Mouse (Mus musculus): Measurements from ENCODE around the gene Mfsd4a. TPM values are rescaled to one million over a fixed set of nuclear protein-coding genes. Genes with fewer than 3 reads are reported as not detected.

Gene Mfsd4a
- polyA plus RNA-seq, 1 experiment from 2014 or later: 8.1 TPM

DNA sequence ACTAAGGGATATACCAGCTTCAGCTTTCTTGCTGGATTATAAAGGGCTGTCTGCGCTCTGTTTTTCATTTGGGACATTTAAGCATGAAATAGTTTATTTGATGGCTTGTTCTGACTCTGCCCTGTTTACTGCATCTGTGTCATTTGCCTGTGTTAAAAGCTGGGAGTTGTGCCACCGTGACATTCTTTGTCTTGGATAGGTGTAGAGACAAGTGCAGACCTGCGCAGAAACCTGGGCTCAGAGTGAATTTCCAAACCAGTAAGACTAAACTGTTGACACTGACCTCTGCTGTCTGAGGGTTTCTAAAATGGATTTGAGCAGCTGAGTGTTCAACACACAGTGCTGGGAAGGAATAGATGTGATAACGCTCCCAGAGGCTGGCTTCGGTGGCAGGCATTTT lies 39.9 kb downstream of the Mfsd4a start:
- H3K9me3 ChIP-seq (replicated peaks; ENCODE audit: control insufficient read depth, low read length): no peaks in the 10 kb centered on the region
- ATAC-seq (replicated peaks; ENCODE audit: insufficient number of reproducible peaks, low FRiP score, low TSS enrichment, low read depth) (no peak), DNase-seq (ENCODE audit: low spot score) (no peak)
- H3K4me3 ChIP-seq (ENCODE audit: low read depth, low read length): no peak overlapping the region
- H3K27ac ChIP-seq (replicated peaks; ENCODE audit: low read depth, low read length): no peak overlapping the region
- peaks cover 2% of the 10 kb centered on the region; the same call in 1 of the 2 replicates for H3K36me3 ChIP-seq (replicated peaks; ENCODE audit: control insufficient read depth, insufficient read depth, low read depth, low read length)
- no peaks in the 10 kb centered on the region for H3K4me1 ChIP-seq (ENCODE audit: control insufficient read depth, insufficient read depth, low read length)
- H3K4me2 ChIP-seq (ENCODE audit: low read depth, low read length): no peak overlapping the region
- no peak overlapping the region for H3K9ac ChIP-seq (replicated peaks; ENCODE audit: low read length)
- 91% methylated on average over 5 of the region's 5 CpGs for WGBS
- H3K27me3 ChIP-seq (ENCODE audit: control insufficient read depth, insufficient read depth, low read length): no peaks in the 10 kb centered on the region

DNA sequence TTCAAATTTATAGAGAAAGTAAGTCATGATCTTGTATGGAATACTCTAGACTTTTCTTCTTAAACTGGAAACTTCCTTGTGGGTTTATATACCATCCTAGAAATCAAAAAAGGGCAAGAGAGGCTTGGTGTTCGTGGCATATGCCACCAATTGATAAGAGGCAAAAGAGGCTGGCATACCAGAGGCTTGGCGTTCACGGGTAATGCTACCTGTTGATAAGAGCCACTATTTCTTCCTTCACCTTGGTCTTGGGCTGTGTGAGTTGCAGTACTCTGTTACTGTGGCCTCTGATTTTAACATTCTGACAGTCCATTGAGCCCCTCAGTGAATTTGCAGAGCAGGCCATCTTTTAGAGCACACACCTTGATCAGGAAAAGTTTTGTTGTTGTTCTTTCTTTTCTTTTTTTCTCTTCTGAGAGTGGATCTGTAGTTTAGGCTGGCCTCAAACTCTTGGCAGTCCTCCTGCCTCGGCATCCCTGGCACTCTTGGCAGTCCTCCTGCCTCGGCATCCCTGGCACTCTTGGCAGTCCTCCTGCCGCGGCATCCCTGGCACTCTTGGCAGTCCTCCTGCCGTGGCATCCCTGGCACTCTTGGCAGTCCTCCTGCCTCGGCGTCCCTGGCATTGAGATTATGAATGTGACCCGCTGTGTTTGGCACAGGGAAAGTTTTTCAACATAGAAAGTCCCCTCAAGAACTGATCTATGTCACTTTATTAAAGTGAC lies 40.8 kb downstream of the Mfsd4a start:
- H3K9me3 ChIP-seq (replicated peaks; ENCODE audit: control insufficient read depth, low read length): no peaks in the 10 kb centered on the region
- no peak for ATAC-seq (replicated peaks; ENCODE audit: insufficient number of reproducible peaks, low FRiP score, low TSS enrichment, low read depth)
- WGBS: 93% methylated on average over 11 of the region's 11 CpGs
- DNase-seq (ENCODE audit: low spot score): no peak
- H3K4me1 ChIP-seq (ENCODE audit: control insufficient read depth, insufficient read depth, low read length): no peaks in the 10 kb centered on the region
- H3K4me2 ChIP-seq (ENCODE audit: low read depth, low read length): no peak overlapping the region
- no peak overlapping the region for H3K4me3 ChIP-seq (ENCODE audit: low read depth, low read length)
- peaks cover 3% of the 10 kb centered on the region; the same call in 1 of the 2 replicates for H3K36me3 ChIP-seq (replicated peaks; ENCODE audit: control insufficient read depth, insufficient read depth, low read depth, low read length)
- no peak overlapping the region for H3K9ac ChIP-seq (replicated peaks; ENCODE audit: low read length)
- no peaks in the 10 kb centered on the region for H3K27me3 ChIP-seq (ENCODE audit: control insufficient read depth, insufficient read depth, low read length)
- H3K27ac ChIP-seq (replicated peaks; ENCODE audit: low read depth, low read length): no peak overlapping the region

DNA sequence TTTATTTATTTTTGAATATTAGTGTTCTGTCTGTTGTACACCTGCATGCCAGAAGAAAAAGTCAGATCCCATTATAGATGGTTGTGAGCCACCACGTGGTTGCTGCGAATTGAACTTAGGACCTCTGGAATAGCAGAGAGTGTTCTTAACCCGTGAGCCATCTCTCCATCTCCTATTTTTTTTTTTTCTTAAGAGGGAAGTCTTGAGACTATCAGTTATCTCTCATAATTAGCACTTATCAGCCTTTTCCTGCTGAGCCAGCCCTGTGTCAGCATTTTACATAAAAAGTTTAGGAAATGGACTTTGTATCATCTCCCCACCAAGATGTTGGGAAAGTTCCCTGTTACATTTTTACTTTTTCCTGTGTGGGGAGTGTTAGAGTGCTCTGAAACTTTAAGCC lies 45.8 kb downstream of the Mfsd4a start:
- peaks cover 7% of the 10 kb centered on the region for H3K36me3 ChIP-seq (replicated peaks; ENCODE audit: control insufficient read depth, insufficient read depth, low read depth, low read length)

DNA sequence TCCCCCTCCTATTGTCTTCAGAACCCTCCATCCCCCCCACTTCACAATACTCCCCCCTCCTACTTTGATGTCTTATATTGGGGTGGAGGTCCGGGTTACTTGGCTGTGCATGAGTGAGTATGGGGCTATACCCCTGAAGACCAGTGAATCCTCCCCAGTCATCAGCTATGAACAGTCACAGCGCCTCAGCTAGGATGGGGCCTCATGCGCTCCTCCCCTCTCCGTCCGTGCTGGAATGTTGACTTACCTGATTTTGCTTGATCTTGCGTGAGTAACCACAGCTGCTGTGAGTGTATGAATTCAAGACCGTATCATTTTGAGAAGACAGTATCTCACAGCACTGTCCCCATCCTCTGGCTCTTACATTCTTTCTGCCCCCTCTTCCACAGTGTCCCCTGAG lies 48.0 kb downstream of the Mfsd4a start:
- DNase-seq (ENCODE audit: low spot score): no peak
- H3K27ac ChIP-seq (replicated peaks; ENCODE audit: low read depth, low read length): no peak overlapping the region
- H3K9me3 ChIP-seq (replicated peaks; ENCODE audit: control insufficient read depth, low read length): no peaks in the 10 kb centered on the region
- no peaks in the 10 kb centered on the region for H3K27me3 ChIP-seq (ENCODE audit: control insufficient read depth, insufficient read depth, low read length)
- no peak overlapping the region for H3K4me3 ChIP-seq (ENCODE audit: low read depth, low read length)
- no peak overlapping the region for H3K4me2 ChIP-seq (ENCODE audit: low read depth, low read length)
- H3K9ac ChIP-seq (replicated peaks; ENCODE audit: low read length): no peak overlapping the region
- H3K36me3 ChIP-seq (replicated peaks; ENCODE audit: control insufficient read depth, insufficient read depth, low read depth, low read length): peaks cover 7% of the 10 kb centered on the region
- WGBS: 91% methylated on average over 7 of the region's 7 CpGs
- H3K4me1 ChIP-seq (ENCODE audit: control insufficient read depth, insufficient read depth, low read length): no peaks in the 10 kb centered on the region
- no peak for ATAC-seq (replicated peaks; ENCODE audit: insufficient number of reproducible peaks, low FRiP score, low TSS enrichment, low read depth)

More for the DNA sequence above, 45.8 kb downstream of the Mfsd4a start:
- Histone ChIP-seq H3K9me3 (replicated peaks; ENCODE audit: control insufficient read depth, low read length) (no peaks in the 10 kb centered on the region), H3K4me1 (ENCODE audit: control insufficient read depth, insufficient read depth, low read length) (no peaks in the 10 kb centered on the region), H3K27me3 (ENCODE audit: control insufficient read depth, insufficient read depth, low read length) (no peaks in the 10 kb centered on the region), H3K4me2 (ENCODE audit: low read depth, low read length) (no peak overlapping the region), H3K4me3 (ENCODE audit: low read depth, low read length) (no peak overlapping the region), H3K27ac (replicated peaks; ENCODE audit: low read depth, low read length) (no peak overlapping the region), H3K9ac (replicated peaks; ENCODE audit: low read length) (no peak overlapping the region)
- 87% methylated on average over 3 of the region's 3 CpGs for WGBS
- no peak for DNase-seq (ENCODE audit: low spot score)
- ATAC-seq (replicated peaks; ENCODE audit: insufficient number of reproducible peaks, low FRiP score, low TSS enrichment, low read depth): no peak

DNA sequence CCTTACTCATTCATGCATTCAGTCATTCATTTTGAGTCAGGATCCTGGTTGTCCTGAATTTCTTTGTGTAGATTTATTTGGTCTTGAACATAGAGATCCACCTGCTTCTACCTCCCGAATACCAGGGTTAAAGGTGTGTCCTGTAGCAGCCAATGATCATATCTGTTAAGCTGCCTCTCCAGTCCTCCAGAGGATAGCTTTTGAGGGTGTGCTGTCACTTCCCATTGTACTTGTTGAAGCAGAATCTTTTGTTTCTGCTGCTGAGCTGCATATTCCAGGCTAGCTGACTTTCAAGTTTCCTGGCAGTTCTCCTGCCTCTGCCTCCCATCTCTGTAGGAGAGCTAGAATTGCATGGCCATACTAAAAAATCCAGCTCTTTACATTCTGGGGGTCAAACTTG lies 51.2 kb downstream of the Mfsd4a start:
- WGBS: 96% methylated on average over 1 of the region's 1 CpGs
- Histone ChIP-seq H3K36me3 (replicated peaks; ENCODE audit: control insufficient read depth, insufficient read depth, low read depth, low read length) (peaks cover 4% of the 10 kb centered on the region), H3K9ac (replicated peaks; ENCODE audit: low read length) (no peak overlapping the region), H3K4me1 (ENCODE audit: control insufficient read depth, insufficient read depth, low read length) (no peaks in the 10 kb centered on the region), H3K27me3 (ENCODE audit: control insufficient read depth, insufficient read depth, low read length) (no peaks in the 10 kb centered on the region), H3K4me2 (ENCODE audit: low read depth, low read length) (no peak overlapping the region), H3K27ac (replicated peaks; ENCODE audit: low read depth, low read length) (no peak overlapping the region), H3K4me3 (ENCODE audit: low read depth, low read length) (no peak overlapping the region), H3K9me3 (replicated peaks; ENCODE audit: control insufficient read depth, low read length) (no peaks in the 10 kb centered on the region)
- ATAC-seq (replicated peaks; ENCODE audit: insufficient number of reproducible peaks, low FRiP score, low TSS enrichment, low read depth) (no peak), DNase-seq (ENCODE audit: low spot score) (no peak)

DNA sequence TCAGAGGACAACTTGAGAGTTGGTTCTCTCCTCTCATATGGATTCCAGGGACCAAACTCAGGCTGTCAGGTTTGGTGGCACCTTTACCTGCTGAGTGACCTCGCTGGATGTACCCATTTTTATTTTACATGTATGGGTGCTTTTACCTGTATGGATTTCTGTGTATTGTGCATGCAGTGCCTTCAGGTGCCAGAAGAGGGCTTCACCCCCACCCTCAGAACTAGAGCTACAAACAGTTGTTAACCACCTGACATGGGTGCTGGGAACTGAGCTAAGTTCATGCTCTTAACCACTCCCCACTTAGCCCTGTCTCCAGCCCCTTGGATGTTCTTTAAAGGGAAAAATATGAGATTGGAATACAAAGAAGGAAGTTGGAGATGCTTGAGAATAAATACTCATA lies 53.1 kb downstream of the Mfsd4a start:
- Histone ChIP-seq H3K9me3 (replicated peaks; ENCODE audit: control insufficient read depth, low read length) (no peaks in the 10 kb centered on the region), H3K27ac (replicated peaks; ENCODE audit: low read depth, low read length) (no peak overlapping the region), H3K9ac (replicated peaks; ENCODE audit: low read length) (no peak overlapping the region), H3K27me3 (ENCODE audit: control insufficient read depth, insufficient read depth, low read length) (no peaks in the 10 kb centered on the region), H3K4me2 (ENCODE audit: low read depth, low read length) (no peak overlapping the region), H3K4me3 (ENCODE audit: low read depth, low read length) (no peak overlapping the region), H3K4me1 (ENCODE audit: control insufficient read depth, insufficient read depth, low read length) (no peaks in the 10 kb centered on the region), H3K36me3 (replicated peaks; ENCODE audit: control insufficient read depth, insufficient read depth, low read depth, low read length) (peaks cover 4% of the 10 kb centered on the region; the same call in 1 of the 2 replicates)
- WGBS: 80% methylated on average over 1 of the region's 1 CpGs
- DNase-seq (ENCODE audit: low spot score) (no peak), ATAC-seq (replicated peaks; ENCODE audit: insufficient number of reproducible peaks, low FRiP score, low TSS enrichment, low read depth) (no peak)

DNA sequence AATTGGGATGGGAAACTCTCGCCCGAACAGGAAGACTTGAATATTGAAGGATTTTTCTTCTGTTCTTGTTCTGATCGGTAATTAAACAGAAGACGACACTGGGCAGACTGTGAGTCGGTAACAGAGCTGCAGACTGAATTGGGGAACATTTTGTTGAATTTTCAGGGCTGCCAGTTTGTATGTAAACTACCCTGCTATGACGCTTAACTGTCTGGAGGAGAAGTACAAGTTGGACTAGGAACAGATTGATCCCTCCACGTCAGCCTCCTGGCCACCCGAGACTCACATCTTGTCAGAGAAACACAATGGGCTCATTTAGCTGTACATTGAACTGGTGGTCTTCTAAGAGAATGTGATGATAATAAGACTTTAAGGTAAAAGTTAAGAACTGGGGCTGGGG lies 55.0 kb downstream of the Mfsd4a start:
- H3K4me3 ChIP-seq (ENCODE audit: low read depth, low read length): no peak overlapping the region
- WGBS: 80% methylated on average over 8 of the region's 8 CpGs
- ATAC-seq (replicated peaks; ENCODE audit: insufficient number of reproducible peaks, low FRiP score, low TSS enrichment, low read depth): no peak
- no peak overlapping the region for H3K27ac ChIP-seq (replicated peaks; ENCODE audit: low read depth, low read length)
- H3K27me3 ChIP-seq (ENCODE audit: control insufficient read depth, insufficient read depth, low read length): no peaks in the 10 kb centered on the region
- no peaks in the 10 kb centered on the region for H3K9me3 ChIP-seq (replicated peaks; ENCODE audit: control insufficient read depth, low read length)
- H3K36me3 ChIP-seq (replicated peaks; ENCODE audit: control insufficient read depth, insufficient read depth, low read depth, low read length): no peaks in the 10 kb centered on the region
- no peak overlapping the region for H3K9ac ChIP-seq (replicated peaks; ENCODE audit: low read length)
- no peaks in the 10 kb centered on the region for H3K4me1 ChIP-seq (ENCODE audit: control insufficient read depth, insufficient read depth, low read length)
- no peak for DNase-seq (ENCODE audit: low spot score)
- H3K4me2 ChIP-seq (ENCODE audit: low read depth, low read length): no peak overlapping the region

DNA sequence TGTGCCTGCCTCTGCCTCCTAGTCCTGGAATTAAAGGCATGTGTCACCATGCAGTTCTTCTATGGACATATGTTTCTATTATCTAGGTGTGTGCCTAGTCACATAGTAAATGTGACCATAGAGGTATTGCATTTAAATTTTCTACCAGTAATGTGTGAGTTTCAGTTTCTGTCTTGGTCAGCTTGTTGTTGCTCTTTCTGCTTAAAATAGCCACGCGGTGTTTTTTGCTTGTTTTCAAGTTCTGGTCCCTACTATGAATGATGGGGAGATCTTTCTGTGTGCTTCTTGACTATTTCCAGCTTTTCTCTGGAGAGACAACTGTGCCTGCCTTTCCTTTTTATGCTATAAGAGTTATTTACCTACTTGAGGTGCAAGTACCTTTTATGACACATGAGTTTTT lies 56.1 kb downstream of the Mfsd4a start:
- no peak for DNase-seq (ENCODE audit: low spot score)
- H3K4me2 ChIP-seq (ENCODE audit: low read depth, low read length): no peak overlapping the region
- no peaks in the 10 kb centered on the region for H3K4me1 ChIP-seq (ENCODE audit: control insufficient read depth, insufficient read depth, low read length)
- no peak overlapping the region for H3K9ac ChIP-seq (replicated peaks; ENCODE audit: low read length)
- H3K27me3 ChIP-seq (ENCODE audit: control insufficient read depth, insufficient read depth, low read length): no peaks in the 10 kb centered on the region; the same call in 1 of the 2 replicates
- H3K27ac ChIP-seq (replicated peaks; ENCODE audit: low read depth, low read length): no peak overlapping the region
- WGBS: 79% methylated on average over 2 of the region's 2 CpGs
- H3K9me3 ChIP-seq (replicated peaks; ENCODE audit: control insufficient read depth, low read length): no peaks in the 10 kb centered on the region
- no peaks in the 10 kb centered on the region for H3K36me3 ChIP-seq (replicated peaks; ENCODE audit: control insufficient read depth, insufficient read depth, low read depth, low read length)
- H3K4me3 ChIP-seq (ENCODE audit: low read depth, low read length): no peak overlapping the region
- no peak for ATAC-seq (replicated peaks; ENCODE audit: insufficient number of reproducible peaks, low FRiP score, low TSS enrichment, low read depth)

Measured in embryonic facial prominence, embryonic 11.5 days (tissue).